15 mouse cellular contexts compared by ENCODE assay signal in genomic region chr2:81262056-81262765, GRCm38 (mm10).
"Had no signal": no experiment of that assay in that cellular context is flagged by ENCODE, and none has a peak within 500 bp of the region (broad histone marks: within the 10 kb centered on the region; RNA-seq: fewer than 3 reads in every experiment).

No protein-coding gene starts in this region.

- H3K27ac ChIP-seq: neural tube, embryonic 15.5 days; stomach, embryonic 15.5 days; stomach, postnatal 0 days had no signal

- H3K9me3 ChIP-seq: neural tube, embryonic 15.5 days; stomach, embryonic 15.5 days had no signal

- H3K9ac ChIP-seq: neural tube, embryonic 15.5 days; stomach, embryonic 15.5 days had no signal

- DNase-seq: retina, postnatal 1 day; right cerebral cortex, adult 18-20 months; right cerebral cortex, postnatal 14 days; right cerebral cortex, postnatal 25 days; right cerebral cortex, postnatal 4 days; spleen, adult 18-20 months; thymus, adult 18-20 months; thymus, adult 2 months; thymus, postnatal 14 days; thymus, postnatal 25 days; thymus, postnatal 36 days; thymus, postnatal 4 days had no signal

- H3K4me2 ChIP-seq: neural tube, embryonic 15.5 days; stomach, embryonic 15.5 days had no signal

- H3K4me3 ChIP-seq: neural tube, embryonic 15.5 days; stomach, embryonic 15.5 days had no signal

- H3K4me1 ChIP-seq: neural tube, embryonic 15.5 days; stomach, embryonic 15.5 days had no signal

- H3K27me3 ChIP-seq: neural tube, embryonic 15.5 days; stomach, embryonic 15.5 days had no signal

- H3K36me3 ChIP-seq: neural tube, embryonic 15.5 days; stomach, embryonic 15.5 days had no signal
